Mouse (Mus musculus) spleen, adult 2 months (tissue): ENCODE data around the gene Shox2. TPM values are rescaled to one million over a fixed set of nuclear protein-coding genes. Genes with fewer than 3 reads are reported as not detected.

Experiments used
- DNase-seq, 2 experiments: peaks; one replicate each; pipeline versions ENCODE4 v3.0.0 to v3.0.0-alpha.2; 2012 to 2021; ENCODE audit warnings: low spot score in 2 of 2, low read depth in 1 of 2
- H3K27ac ChIP-seq: fragments of 200-500 bp; 2 replicates; pipeline ENCODE4 v1.5.1; 2012; ENCODE audit warnings: low read length, inconsistent platforms; ENCODE audit not compliant: insufficient read depth
- H3K27me3 ChIP-seq: fragments of 200-500 bp; 2 replicates; pipeline ENCODE4 v1.6.1; 2012; ENCODE audit warnings: mild to moderate bottlenecking, moderate library complexity, low read length, inconsistent platforms; ENCODE audit not compliant: control insufficient read depth, insufficient read depth
- H3K36me3 ChIP-seq: fragments of 200-500 bp; 2 replicates; pipeline ENCODE4 v1.6.1; 2012; ENCODE audit warnings: mild to moderate bottlenecking, low read length, inconsistent platforms; ENCODE audit not compliant: control insufficient read depth, insufficient read depth
- H3K4me1 ChIP-seq: fragments of 200-500 bp; 2 replicates; pipeline ENCODE4 v1.6.1; 2011; ENCODE audit warnings: inconsistent platforms; ENCODE audit not compliant: control insufficient read depth, insufficient read depth, insufficient read length
- H3K4me3 ChIP-seq: fragments of 200-500 bp; 2 replicates; pipeline ENCODE4 v1.5.1; 2011; ENCODE audit warnings: mild to moderate bottlenecking, inconsistent platforms; ENCODE audit not compliant: insufficient read depth, insufficient read length; ENCODE audit errors: extremely low read depth
- CTCF ChIP-seq: fragments of 200-500 bp; IDR thresholded peaks from 2 replicates; pipeline ENCODE4 v1.5.1; 2011; ENCODE audit warnings: mild to moderate bottlenecking, inconsistent platforms; ENCODE audit not compliant: insufficient read depth, insufficient read length, insufficient replicate concordance; ENCODE audit errors: extremely low read depth
- POLR2A ChIP-seq: fragments of 200-500 bp; IDR thresholded peaks from 2 replicates; pipeline ENCODE4 v1.6.1; 2011; ENCODE audit warnings: low read depth, low read length, inconsistent platforms
- WGBS: fragments of 180-500 bp; shearing (Covaris S2); methylation state at CpG from one replicate; pipeline ENCODE4 v1.1.7; 2018; 5-methylcytosine and 5-hydroxymethylcytosine counted together
- polyA plus RNA-seq: library from polyadenylated mRNA; depleted of rRNA; stranded (reverse); fragments of >200 nt; gene quantifications from 2 replicates; pipeline ENCODE4 v1.2.3, GENCODE M21; 2012; rRNA removed

Gene Shox2
- not detected in 2 replicates for polyA plus RNA-seq

DNA sequence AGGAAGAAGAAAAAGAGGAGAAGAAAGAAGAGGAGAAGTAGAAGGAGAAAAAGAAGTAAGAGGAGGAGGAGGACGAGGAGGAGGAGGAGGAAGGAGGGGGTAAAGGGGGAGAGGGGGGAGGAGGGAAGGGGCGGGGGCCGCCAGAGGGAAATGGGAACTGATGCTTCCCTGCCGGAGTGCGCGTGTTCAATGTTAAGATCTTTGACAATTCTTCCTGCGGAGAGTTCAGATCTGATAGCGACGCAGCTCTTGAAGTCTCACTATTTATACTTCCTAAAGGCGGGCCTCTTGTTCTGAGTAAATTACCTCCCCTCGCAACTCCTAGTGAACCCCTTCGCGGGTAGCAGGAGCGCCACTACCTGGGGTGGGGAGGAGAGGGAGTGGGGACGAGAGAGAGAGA is at the start of gene Shox2:
TSS of gene Shox2 (minus strand) at position 66 of the 400 bp plus-strand sequence.
- no peak for TF ChIP-seq POLR2A
- TF ChIP-seq CTCF = no peak
- H3K36me3 ChIP-seq = no peaks in the 10 kb centered on the region
- peaks cover 38% of the 10 kb centered on the region for H3K27me3 ChIP-seq
- peak within 1 kb of the TSS; percentile 55 for H3K4me3 ChIP-seq
- WGBS = under 1% methylated on average over 15 of the region's 15 CpGs
- no peak within 1 kb of the TSS for H3K27ac ChIP-seq
- DNase-seq = no peak
- H3K4me1 ChIP-seq = peaks cover 8% of the 10 kb centered on the region

DNA sequence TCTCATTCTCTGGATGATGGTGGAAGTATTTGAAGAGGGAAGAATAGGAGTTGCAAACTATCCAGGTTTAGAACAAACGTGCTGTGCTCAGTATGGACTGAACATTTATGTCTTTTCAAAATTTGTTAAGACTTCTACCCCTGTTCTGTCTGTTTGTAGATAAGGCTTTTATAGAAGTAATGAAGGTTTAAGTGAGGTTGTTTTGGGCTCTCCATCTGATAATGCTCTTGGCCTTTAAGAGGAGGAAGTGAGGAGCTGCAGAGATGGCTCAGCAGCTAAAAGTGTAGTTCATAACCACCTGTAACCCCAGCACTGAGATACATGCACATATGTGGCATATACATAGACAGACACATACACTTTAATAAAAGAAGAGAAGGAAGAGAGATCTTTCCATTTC is 15.2 kb upstream of the Shox2 start:
- Histone ChIP-seq H3K4me1 (no peaks in the 10 kb centered on the region), H3K27me3 (no peaks in the 10 kb centered on the region), H3K4me3 (no peak overlapping the region), H3K27ac (no peak overlapping the region), H3K36me3 (peaks cover 12% of the 10 kb centered on the region)
- no peak for DNase-seq
- 98% methylated on average over 1 of the region's 1 CpGs for WGBS
- TF ChIP-seq POLR2A (no peak), CTCF (no peak)

DNA sequence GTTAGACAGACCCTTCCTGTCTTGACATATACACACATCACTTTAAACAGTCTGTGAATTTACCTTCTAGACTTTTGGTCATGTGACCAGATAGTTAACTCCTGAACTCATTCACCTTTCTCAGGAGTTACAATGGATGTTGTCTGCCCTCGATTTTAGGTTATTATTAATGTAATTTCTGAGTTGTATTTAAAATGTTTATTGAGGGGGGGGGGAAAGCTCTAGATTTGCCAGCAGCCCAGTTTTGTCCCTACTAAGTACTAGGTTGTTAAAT is 4.7 kb upstream of the Shox2 start:
- Histone ChIP-seq H3K27ac (no peak overlapping the region), H3K36me3 (no peaks in the 10 kb centered on the region), H3K4me1 (peaks cover 2% of the 10 kb centered on the region; the same call in 1 of the 2 replicates), H3K27me3 (peaks cover 16% of the 10 kb centered on the region), H3K4me3 (peak overlapping the region; percentile 74)
- WGBS = 11% methylated on average over 1 of the region's 1 CpGs
- DNase-seq = no peak
- TF ChIP-seq CTCF (no peak), POLR2A (no peak)

DNA sequence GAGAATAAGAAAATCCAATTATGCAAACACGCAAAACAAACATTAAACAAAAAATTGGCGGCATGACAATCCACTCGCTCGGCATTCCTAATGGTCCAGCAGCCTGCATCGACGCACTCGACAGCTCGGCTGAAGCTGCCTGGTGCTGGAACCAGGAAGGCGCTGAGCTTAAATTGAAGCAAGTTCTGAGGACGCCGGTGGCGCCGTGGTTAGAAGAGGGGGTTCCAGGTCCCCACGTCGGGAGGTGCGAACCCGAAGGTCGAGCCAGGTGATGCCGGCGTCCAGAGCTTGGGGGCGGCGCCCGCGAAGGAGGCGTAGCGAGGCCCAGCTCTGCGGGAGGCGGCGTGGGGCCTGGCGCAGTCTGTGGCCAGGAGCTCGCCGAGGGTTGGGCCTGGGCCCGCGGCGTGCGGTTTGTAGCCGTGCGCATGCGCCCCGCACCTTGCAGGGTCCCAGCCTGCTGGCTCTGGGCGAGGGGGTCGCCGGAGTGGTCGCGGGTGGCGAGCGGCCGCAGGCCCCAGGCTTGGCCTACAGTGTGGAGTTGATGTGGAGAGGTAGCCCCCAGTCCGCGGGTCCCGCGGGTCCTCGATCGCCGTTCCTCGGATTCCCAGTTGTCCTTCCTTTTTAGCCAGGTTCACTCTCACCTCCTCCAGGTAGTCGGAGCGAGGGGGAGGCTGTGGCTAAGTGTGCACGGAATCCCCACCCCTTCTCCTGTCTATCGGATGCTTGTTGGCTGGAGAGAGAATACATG is 4.1 kb upstream of the Shox2 start:
- Histone ChIP-seq H3K27me3 (peaks cover 21% of the 10 kb centered on the region), H3K27ac (no peak overlapping the region), H3K36me3 (no peaks in the 10 kb centered on the region), H3K4me1 (peaks cover 7% of the 10 kb centered on the region), H3K4me3 (peak overlapping the region; percentile 74)
- DNase-seq = peak; percentile 56 to 70
- TF ChIP-seq POLR2A (no peak), CTCF (no peak)
- WGBS = under 1% methylated on average over 58 of the region's 60 CpGs

DNA sequence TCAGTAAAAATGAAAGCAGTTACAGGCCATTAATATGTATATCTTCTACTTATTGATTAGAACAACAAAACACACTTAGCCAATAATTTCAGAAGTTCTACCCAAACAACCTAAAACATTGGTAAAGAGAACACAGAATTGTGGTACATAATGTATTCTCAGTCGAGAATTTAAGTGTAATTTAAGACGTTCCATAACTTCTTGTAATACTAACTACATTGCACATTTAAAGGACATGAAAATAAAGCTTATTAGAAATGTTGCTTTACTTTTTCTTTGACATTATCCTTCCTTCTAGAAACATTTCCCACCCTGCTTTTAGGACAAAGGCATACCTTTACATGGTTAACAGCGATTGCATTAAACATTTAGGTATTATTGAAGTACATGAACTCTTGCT is 1.9 kb upstream of the Shox2 start:
- WGBS = 21% methylated on average over 3 of the region's 3 CpGs
- no peak for TF ChIP-seq POLR2A
- no peak for TF ChIP-seq CTCF
- H3K36me3 ChIP-seq = no peaks in the 10 kb centered on the region
- H3K4me3 ChIP-seq = no peak overlapping the region
- no peak for DNase-seq
- H3K27ac ChIP-seq = no peak overlapping the region
- peaks cover 8% of the 10 kb centered on the region for H3K4me1 ChIP-seq
- H3K27me3 ChIP-seq = peaks cover 31% of the 10 kb centered on the region

DNA sequence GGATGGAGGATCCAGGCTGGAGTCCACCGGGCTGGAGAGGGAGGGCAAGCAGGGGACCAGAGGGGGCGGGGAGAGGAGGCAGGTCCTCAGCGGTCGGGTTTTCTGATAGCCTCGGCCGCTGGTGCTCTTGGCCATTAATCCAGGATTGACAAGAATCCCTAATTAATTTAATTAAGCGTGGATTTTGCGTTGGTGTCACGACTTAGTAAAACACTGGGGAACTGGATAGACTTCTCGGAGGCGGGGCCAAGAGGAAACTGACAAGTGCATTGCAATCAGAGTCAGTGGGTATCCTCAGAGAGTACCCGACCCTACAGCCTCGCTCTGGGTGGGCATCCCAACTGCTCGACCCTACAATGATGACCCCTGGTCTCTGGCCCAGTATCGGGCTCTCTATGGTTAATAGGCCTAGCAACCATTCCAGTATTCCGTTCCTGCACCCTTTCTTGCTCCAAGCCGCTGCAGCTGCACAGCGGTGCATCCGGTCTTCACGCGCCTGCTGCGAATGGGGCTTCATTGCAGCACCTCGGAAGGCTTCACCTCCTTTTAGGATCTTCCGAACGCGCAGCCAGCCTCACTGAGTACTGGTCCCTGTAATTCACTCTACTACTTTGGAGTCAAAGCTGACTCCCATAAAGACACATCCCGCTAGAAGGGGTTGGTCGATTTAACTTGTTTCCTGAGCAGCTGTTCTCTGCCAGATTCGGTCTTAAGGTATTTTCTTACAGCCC is 775 bp upstream of the Shox2 start:
- Histone ChIP-seq H3K27ac (no peak overlapping the region), H3K27me3 (peaks cover 34% of the 10 kb centered on the region), H3K36me3 (no peaks in the 10 kb centered on the region), H3K4me1 (peaks cover 8% of the 10 kb centered on the region), H3K4me3 (peak overlapping the region; percentile 36; the same call in 1 of the 2 replicates)
- TF ChIP-seq CTCF = no peak
- no peak for TF ChIP-seq POLR2A
- WGBS = 3% methylated on average over 29 of the region's 29 CpGs
- peak in 1 of 2 experiments; percentile 12 for DNase-seq

- peak in 1 of 2 experiments; percentile 23 for DNase-seq
- TF ChIP-seq POLR2A (no peak), CTCF (no peak)
- Histone ChIP-seq H3K27me3 (peaks cover 39% of the 10 kb centered on the region), H3K4me3 (peak within 1 kb of the TSS; percentile 55), H3K4me1 (peaks cover 8% of the 10 kb centered on the region), H3K36me3 (no peaks in the 10 kb centered on the region), H3K27ac (no peak within 1 kb of the TSS)
- WGBS = 2% methylated on average over 50 of the region's 62 CpGs
Measured at GRCm38 (mm10) chr3:66981101-66981661, 390 bp downstream of the Shox2 start, which contains the start of gene Rsrc1. Gene Rsrc1 (plus strand): TSS chr3:66981390.
